Mouse (Mus musculus) cerebellum, adult 11-12 months (tissue): ENCODE data around the gene Pole3.

Experiments used
- DNase-seq: peaks from one replicate; pipeline ENCODE4 v3.0.0; 2022

Pole3 gene

DNA sequence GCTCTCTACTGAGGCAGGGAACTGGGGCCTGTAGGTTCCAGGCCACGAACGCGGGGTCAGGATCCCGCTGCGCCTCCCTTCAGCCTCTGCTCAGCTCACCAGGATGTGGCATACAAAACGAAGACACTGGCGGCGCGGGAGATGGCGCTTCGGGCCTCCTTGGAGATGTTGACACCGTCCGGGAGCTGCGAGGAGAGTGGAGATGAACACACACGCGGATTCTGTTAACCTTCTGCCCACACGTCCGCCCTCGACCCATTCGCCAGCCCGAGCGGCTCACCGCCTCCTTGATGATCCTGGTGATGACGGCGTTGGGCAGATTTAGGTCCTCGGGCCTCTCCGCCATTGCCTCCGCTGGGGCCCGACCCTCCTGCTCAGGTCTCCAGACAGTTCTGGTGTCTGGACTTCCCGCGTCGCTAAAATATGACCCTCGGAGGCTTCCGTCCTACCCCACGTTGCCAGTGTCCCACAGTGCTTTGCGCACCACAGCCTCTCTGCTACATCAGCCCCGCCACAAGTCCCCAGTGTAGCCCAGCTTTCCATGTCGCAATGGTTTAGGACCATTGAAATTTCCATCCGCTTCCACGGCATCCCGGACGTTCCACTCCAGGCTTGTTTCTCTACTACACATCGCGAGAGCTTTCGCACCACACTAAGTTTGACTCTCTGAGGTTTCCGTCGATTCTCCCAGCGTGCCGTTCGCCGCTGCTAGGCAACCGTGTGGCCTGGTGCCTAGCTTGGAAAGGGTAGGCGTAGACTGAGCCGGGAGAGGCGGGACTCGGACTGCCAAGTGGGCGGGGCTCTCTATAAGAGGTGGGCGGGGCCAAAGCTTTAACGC lies at the start of gene Pole3, which contains the start of gene 4933430I17Rik:
Gene Pole3, minus strand, starts transcription at position 418 of the 838 bp plus-strand sequence.
Gene 4933430I17Rik, plus strand, starts transcription at position 719 of the 838 bp plus-strand sequence.
- peak; percentile 97 for DNase-seq

DNA sequence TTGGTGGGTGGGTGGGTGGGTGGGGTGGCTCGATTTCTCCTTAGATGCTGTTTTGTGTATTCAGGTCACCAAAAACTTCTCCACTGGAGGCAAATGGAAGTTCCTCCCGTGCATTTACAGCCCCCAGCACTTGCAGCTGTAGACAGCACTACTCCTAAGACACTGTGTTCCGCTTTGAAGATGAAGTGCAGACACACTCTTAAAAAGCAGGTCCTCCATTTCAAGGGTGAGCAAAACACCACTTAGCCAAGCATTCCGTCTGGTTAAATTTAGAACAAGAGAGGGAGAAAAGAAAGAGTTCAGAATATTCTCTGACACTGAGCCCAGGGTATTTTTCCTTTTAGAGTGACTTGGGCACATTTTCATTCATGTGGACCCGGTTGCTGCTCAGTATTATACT lies 45.2 kb upstream of the Pole3 start:
- no peak for DNase-seq

DNA sequence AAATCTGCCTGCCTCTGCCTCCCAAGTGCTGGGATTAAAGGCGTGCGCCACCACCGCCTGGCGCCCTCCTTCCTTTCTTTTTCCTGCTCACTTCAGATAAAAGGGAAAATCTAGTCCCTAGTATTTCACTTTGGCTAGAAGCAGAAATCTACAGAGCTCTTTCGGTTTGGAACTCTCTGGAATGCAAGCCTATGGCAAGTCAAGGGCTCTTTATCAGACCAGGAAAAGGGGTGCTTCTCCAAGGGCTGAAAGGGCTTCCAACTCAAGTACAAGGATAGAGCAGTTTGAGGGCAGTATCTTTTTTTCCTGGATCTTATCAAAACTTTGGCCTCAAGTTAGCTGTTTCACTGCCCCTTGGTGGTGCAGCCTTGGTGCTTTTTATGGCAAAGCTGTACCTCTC lies 44.7 kb upstream of the Pole3 start:
- no peak for DNase-seq

DNA sequence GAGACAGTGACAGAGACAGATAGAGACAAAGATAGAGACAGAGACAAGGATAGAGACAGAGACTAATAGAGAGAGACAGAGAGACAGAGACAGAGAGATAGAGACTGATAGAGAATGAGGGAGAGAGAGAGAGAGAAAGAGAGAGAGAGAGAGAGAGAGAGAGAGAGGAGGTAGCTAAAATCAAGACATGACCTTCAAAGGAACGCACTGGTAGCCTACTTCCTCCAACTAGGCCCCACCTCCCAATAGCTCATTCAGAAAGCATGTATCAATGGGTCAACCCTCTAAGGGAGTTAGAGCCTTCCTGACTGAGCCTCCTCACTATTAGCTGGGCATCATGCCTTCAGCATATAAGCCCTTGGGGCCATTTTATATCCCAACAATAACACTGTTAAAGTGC lies 43.5 kb upstream of the Pole3 start:
- DNase-seq = no peak

DNA sequence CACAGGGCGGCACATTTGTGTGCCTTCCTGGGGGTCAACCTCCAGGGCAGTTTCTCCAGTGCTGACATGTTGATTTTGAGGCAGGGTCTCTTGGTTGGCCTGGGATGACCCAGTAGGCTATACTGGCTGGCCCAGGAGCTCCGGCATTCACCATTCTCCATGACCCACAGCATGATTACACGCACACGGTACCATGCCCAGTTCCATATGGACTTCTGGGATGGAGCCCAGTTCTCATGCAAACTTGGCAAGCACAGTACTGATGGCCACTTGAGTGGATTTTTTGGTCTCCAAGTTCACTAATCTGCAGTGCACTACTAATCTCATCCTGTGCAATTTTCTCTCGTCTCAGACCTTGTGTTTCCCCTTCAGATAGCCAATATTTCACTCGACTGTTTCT lies 42.8 kb upstream of the Pole3 start:
- DNase-seq = peak; percentile 70

DNA sequence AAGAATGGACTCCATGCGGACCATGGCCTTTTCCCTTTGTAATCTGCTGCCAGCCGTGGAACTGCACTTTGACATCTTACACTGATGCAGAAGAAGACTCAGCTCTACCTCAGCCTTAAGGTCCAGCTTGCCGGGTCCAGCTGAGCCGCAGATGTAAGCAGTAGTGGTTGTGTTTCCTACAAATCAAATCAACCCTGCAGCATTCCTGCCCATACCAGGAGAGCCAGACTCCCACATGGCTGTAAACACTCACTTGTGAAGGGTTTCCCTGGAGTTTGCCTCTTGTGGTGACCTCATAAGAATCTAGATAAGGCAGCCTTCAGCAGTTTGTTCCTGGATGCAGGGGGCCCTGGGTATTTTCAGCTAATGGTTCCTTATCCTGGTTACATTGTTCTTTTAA lies 41.7 kb upstream of the Pole3 start:
- no peak for DNase-seq

DNA sequence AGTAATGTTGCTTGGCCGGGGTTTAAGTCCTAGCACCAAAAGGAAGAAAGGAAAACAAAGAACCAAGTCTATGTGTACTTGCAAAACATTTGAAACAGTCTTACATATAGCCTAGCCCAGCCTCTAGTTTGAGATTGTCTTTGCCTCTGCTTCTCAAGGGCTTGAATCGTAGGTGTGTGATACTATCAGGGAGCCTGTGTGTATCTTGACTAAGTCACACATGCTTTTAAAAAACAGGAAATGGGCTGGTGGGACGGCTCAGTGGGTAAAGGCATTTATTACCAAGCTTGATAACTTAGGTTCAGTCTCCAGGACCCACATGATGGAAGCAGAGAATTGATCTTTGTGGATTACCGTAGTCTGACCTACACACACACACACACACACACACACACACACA lies 37.1 kb upstream of the Pole3 start:
- no peak for DNase-seq

DNA sequence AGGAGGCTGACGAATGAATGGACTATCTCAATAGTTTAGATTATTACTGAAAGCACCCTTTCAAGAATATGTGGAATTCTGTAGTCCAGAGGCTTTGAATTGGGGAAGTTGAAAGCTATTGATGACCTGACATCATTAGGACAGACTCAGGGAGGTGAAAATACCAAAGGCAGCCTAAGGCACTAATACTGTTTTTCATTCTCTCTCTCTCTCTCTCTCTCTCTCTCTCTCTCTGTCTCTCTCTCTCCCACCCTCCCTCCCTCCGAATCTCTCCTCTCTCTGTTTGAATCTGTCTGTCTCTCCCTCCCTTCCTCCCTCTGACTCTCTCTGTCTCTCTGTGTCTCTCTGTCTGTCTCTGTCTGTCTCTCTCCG lies 36.7 kb upstream of the Pole3 start:
- DNase-seq = no peak

DNA sequence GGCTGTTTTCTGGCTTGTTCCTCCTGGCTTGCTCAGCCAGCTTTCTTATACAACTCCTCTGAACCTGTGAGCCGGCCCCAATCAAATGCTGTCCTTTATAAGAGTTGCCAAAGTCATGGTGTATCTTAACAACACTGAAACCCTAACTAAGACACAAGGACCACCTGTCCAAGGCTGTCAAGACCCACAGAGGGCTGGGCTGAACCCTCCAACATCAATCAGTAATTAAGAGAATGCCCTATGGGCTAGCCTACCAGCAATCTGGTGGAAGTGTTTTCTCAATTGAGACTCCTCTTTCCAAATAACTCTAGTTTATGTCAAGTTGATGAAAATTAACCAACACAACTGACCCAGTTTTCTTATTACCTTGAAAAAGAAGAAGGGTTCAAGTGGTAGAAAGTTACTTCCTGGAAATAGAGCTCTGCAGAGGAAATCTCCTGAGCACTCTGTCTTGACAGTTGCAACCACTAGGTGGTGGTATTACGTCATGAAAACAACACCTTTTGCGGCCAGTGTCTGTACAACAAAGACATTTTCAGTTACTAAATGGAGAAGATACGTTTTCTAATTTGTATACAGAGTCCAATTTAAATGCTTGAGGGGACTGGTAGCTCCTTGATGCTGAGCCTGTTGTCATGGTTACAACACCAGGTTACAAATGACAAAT lies 36.2 kb upstream of the Pole3 start:
- DNase-seq = peak; percentile 57

DNA sequence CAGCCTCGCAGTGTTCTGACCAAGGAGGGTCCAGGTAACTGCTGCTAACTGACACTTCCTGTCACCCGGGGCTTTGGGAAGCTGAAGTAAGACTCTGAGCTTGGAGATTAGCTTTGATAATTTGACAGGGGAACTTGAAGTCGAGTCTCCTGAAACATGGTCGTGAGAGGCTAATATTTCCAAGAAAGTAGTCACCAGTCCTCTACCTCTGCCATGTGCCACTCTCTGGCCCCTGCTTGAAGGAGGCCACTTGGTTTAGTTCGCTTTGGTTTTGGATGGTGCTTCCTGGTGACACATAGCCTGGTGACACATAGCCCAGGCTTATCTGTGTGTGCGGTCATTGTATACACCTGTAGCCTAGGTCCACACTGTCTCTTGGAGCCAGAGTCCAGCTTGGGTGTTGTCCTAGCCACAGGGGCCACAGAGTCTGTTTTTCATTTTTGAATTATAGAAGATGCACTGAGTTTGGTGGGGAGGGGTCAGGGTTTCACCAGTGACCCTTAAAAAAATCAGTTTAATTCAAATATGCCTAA lies 35.0 kb upstream of the Pole3 start, which contains the start of gene Rgs3:
Gene Rgs3, plus strand, starts transcription at position 51 of the 533 bp plus-strand sequence.
- DNase-seq = no peak

DNA sequence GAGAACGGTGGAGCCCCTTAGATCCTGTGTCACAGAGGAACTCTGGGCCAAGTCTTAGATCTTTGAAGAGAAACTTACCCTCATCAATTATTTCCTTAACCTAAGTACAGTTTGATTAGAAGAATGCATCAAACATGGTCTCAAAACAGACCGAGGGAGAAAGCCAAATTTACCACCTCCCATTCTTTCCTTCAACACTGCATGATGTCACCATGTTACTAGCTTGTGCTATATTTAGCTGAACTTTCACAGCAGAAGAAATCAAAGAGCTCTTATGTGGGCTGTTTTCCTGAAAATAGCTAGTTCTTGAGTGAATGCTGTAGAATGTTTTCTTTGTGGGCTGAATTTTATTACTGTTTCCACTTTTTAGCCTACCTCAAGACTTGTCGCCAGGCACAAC lies 32.6 kb upstream of the Pole3 start:
- DNase-seq = no peak

DNA sequence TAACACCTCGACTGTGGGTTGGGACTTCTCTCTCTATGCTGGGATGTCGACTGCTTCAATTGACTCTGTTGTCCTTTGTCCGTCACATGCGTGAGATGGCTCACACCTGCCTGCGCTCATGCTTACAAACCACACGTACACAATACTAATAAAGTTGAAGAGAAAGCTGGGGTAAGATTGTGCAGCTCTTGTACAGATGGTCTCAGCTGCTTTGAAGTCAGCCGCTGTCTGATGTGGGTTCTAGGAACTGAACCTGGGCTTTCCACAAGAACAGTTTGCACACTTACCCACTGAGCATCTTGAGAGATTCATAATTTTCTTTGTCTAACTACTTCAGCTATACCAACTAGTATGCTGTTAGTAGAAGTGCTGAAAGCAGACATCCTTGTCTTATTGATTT lies 27.1 kb upstream of the Pole3 start:
- DNase-seq = no peak

DNA sequence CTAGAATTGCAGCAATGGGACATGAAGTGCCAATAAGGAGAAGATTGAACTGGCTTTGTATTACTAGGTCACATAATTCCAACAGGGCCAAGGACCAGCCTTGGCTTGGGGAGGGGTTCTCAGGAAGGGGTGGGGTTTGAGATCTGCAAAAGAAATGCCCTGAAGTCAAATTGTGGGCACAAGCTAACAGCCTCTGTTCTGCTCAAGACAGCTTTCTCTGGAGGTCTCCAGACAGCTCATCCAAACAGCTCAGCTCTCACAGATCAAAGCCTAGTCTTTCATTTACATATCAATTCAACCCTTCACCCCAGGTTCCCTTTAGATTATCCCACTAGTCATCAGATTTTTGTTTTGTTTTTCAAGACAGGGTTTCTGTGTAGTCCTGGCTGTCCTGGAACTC lies 19.9 kb upstream of the Pole3 start:
- DNase-seq = no peak

DNA sequence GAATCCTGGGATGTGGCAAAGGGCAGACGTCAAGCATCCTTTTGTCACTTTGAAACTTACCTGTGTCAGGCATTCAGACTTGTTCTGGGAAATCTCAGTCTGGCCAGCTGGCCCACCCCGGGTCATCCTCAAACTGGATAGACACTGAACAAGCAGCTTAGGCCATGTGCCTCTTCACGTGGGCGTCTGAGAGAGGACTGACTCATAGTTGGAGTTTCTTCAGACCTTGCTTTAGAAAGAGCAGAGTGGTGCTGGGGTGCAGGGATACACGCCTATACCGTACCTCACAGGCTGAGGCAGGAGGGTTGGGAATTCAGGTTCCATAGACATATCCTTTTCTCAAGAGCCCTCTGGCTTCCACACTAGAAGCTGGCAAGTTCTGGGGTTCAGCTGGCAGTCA lies 18.9 kb upstream of the Pole3 start:
- no peak for DNase-seq

DNA sequence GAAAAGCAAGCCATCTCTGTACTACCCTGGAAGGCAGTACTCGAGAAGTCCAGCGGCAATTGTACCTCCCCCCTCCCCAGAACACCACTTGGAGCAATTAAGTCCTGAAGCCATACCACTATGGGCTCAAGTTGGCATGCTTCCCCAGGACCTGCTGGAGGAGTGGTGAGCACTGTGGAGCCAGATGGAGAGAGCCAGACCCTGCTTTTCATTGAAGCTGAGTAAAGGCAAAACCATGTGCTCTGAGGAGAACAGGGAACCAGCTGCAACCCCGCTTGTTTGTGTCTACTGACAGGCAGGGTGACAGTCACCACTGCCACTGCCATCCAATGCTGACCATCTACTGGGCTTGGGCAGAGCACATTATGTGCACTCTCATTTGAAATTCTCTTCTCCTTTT lies 16.9 kb upstream of the Pole3 start:
- DNase-seq = no peak

DNA sequence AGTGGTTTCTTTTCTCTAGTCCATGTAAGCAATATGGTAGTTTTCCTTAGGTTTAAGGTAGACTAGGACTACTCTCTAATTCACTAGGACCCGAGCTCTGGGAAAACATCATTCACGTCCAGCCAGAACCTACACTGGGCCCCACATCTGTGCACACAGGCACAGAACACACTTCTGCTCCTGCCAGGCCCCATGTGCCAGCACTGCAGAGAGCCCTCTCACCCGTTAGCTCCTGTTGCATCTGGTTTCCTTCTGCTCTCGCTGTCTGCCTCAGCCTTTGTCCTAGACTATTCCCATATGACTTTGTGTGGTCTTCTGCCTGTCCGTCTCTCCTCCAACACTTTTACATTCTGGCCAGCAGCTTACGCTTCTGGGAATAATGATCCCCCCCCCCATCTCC lies 8.9 kb upstream of the Pole3 start:
- DNase-seq = no peak

DNA sequence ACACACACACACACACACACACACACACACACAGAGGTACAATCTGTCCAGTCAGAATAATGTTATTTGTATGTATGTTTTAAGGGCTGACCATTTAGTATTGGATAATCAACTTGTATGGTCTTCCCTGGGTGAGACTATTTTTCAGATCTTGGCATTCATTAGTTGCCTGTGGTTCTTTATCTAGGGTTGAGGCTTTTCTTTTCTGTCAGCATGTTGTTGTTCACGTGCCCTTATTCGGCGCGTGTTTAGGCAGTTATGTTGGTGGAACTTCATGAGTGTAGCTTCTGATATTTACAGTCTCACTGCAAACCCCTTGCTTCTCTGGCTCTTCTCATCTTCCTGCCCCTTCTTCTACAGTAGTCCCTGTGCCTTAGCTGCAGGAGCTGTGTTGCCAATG lies 2.8 kb upstream of the Pole3 start:
- DNase-seq = no peak

DNA sequence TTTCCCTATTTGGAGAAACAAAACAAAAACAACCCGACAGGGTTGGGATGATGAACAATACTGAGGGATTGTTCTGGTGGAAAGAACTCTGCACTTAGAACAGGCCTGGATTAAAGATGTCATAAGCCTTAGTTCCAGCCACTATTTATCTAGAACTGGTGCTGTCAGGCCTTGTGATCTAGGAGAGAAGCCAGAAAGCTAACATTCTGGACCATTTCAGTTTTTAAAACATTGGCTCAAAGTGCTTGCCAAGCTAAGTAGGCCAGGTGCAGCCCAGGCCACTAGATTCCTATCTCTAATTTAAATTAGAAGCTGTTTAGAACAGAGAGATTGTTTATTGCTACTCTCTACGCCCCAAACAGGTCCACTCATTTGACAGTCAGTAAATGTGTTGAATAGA lies 1.4 kb upstream of the Pole3 start:
- no peak for DNase-seq

DNA sequence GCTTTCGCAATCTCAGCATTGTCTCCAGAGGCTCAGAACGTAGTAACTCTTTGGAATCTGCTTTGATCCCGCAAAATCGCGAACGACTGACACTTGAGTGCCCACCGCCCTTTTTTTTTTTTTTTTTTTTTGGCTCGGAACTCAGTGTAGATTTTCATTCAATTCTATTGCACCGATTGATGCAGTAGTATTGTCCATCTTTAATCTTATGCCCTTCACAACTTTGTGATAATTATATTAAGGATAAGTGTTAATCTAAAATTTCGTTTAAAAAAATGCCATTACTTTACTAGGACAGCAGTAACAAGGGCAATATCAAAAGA lies 582 bp upstream of the Pole3 start:
- no peak for DNase-seq

DNA sequence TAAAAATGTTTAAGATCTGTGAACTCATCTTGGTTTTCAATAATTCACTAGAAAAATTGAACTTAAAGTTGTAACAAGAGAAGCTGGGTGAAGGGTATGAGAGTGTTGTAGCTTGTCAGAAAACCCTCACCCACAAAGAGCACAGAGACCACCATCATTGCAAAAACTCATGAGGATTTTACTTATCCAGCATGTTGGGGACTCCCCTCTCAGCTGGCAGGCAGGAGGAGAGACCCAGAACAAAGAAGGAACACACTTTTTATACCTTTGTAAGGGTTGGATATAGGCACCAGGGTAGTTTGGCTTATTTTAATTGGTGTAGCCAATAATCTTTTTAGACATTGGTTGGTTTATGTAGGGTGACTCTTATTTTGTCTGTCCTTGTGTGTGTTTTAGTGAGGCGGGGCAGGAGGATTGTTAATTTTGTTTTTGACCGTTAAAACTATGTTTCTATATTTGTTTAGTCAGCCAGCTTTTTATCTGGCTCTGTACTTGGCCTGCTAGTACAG lies 3.9 kb downstream of the Pole3 start:
- DNase-seq = no peak

DNA sequence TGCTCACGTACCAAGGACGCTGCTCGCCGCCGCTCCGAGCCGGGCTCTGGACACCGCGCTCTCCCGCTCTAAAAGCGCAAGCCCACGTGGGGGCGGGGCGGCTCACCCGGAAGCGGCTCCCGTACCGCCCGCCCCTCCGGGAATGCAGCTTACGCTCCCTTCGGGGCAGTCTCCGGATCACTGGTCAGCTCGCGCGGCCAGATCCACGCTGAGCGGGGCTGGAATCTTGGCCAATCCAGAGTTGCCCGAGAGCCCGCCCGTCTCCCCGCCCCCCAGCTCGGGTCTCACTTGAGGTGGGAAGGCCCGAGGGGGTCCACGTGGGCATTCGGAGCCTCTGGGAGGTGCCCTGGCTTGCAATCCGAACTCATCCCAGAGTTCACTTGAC lies 5.0 kb downstream of the Pole3 start, which contains the start of gene Alad:
Gene Alad, minus strand, starts transcription at position 70 of the 385 bp plus-strand sequence.
- DNase-seq = peak; percentile 89

DNA sequence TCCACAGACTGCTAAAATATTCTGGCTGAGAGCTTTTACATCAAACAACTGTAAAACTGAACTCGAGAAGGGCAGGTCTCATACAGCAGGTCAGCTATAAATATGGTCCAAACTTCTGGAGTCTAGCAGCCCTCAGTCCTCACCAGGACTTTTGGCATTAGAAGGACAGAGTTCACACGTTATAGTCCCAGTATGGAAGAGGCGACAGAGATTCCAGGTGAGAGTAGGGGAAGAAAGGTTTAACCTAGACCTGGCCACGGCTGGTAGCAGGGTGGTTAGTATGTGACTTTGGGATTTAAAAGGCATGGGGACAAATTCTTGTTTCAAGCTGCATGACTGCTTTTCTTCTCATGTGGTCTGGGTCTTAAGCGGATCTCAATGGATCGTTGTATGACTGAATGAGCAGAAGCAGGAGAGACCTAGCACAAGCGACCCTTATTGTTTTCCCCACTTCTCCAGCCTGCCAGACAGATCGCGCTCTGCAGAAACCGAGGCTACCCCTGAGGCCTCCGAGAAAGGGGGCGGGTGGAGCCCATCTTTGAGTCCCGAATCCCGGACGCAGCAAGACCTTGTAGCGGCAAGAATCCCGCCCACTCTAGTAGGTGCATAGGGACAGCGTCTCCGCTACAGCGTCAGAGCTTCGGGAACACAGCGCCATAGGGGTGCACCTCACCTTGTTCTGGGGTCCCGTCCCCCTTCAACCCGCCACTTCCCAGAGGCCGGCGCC lies 5.6 kb downstream of the Pole3 start:
- no peak for DNase-seq

DNA sequence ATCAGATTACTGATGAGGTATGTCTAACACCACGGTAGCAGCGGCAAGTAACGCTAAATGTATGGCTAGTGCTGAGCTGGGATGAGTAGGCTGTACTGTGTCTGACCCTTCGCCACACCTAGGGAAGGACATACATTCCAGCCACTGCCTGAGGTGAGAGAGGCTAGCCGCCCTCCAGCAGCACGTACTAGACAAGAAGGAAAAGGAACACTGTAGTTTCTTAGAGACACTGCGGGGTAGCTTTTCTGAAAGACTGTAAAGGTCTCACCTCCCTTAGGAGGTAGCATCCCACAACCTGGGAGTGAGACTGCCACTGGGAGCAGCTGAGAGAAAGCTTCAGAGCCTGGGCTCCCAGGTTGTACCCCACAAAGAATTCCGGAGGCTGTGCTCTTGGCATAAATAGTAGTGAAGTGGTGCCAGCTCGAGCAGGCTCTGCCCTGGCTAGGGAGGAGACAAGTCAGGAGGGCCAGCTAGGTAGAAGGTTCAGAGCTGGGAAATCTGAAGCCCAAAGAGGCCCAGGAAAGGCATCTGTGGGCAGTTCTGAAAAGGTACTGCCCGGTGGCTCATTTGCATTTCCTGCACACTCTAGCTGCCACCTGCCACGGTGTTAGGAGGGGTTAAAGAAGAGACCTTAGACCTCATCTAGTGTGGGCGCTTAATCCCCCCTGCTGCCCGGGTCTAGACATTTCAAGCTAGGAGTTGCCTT lies 6.3 kb downstream of the Pole3 start:
- DNase-seq = peak; percentile 89
